Mouse (Mus musculus): ENCODE results near the gene Hmox2.

- TF ChIP-seq CTCF (IDR thresholded peaks at IDR 0.05; ENCODE audit: borderline replicate concordance, extremely low read depth, insufficient read depth, insufficient read length) (no peak), POLR2A (IDR thresholded peaks at IDR 0.05; ENCODE audit: borderline replicate concordance, extremely low read depth, insufficient read depth, insufficient read length, poor library complexity, severe bottlenecking) (no peak)
Observed at GRCm38 (mm10) chr16:4781524-4782196, 55.5 kb downstream of the Hmox2 start.

Measured in brain, embryonic 14.5 days (tissue).